Mouse (Mus musculus) T-helper 2 cell (primary cell): ENCODE measurements around the gene Hes1.
"Not testable (repeated sequence)": the region's sequence is repeated elsewhere in the genome, so short reads cannot be mapped to it uniquely, and the experiment has no call there.

Source experiments
- in situ Hi-C: fragments of 300-600 bp; cut with MboI, MseI; formaldehyde crosslinking; loops from one replicate; pipeline ENCODE4 v1.15.1; 2025; ENCODE audit warnings: high pct_unique_total_duplicates

The Hes1 gene

GRCm38 (mm10) chr16:30069950-30070770, 6.0 kb downstream of the Hes1 start:
- in situ Hi-C loops, result loop anchor here (5.0 kb wide), 1 partner anchor 48 kb away; no protein-coding TSS in a partner anchor

DNA sequence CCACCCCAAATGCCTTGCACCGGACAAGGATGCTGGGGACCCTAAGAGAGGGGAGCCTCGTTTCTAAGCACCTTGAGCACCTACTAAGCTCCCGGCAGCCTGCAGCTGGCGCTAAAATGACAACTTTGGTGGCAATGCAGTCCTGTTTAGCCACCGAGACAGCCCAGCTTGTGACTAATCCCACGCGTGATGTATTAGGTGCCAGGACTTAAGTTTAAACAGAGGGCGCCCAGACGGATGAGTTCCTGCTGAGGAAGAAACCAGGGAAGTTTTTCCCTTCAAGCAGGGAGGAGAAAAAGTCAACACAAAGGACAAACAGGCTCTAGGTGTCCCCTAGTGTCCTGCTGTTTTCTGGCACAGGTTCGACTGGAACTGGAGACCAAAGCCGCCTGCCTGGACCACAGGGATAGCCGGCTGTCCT, 6.6 kb downstream of the Hes1 start:
- in situ Hi-C loops, result no loop called here

- in situ Hi-C loops, result no loop called here
Measured at GRCm38 (mm10) chr16:30073317-30073716, 9.1 kb downstream of the Hes1 start.

- in situ Hi-C loops, result no loop called here
Measured at GRCm38 (mm10) chr16:30081498-30081897, 17.3 kb downstream of the Hes1 start.

DNA sequence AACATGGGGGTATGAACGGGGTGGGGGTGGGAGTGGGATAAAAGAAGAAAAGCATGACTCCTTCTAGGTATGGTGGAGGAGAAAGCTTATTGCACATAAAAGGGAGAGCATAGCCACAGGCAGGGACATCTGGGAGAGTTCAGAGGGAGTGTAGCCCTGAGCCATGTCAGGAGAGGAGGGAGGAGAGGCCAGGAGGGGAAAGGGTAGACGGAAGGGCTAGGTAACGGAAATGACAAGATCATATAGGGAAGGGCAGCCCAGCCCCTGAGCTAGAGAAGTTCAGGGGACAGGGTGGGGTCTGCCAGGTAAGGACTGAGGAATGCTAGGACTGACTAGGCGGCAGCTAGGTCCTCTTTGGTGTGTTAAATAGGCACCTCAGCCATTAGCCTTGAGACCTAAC, 17.8 kb downstream of the Hes1 start:
- in situ Hi-C loops, result no loop called here

- in situ Hi-C loops, result no loop called here
Measured at GRCm38 (mm10) chr16:30082965-30083364, 18.8 kb downstream of the Hes1 start.

DNA sequence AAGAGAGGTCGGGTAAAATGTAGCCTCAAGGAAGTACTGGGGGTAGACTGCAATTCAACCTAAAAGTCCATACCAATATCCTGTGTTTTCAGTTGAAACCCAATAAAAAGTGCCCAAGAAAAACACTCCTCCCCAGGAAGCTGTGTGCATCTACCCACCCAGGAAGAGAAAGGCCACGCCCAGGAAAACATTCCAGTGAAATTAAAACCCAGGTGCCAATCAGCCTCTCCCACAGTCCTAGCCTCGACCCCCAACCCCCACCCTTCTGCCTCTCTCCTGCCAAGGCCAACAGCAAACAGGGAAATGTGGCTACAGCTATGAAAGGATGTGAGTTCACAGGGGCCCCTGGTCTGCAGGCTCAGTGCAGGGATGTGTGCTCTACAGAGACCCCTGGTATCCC, 19.4 kb downstream of the Hes1 start:
- in situ Hi-C loops, result no loop called here

DNA sequence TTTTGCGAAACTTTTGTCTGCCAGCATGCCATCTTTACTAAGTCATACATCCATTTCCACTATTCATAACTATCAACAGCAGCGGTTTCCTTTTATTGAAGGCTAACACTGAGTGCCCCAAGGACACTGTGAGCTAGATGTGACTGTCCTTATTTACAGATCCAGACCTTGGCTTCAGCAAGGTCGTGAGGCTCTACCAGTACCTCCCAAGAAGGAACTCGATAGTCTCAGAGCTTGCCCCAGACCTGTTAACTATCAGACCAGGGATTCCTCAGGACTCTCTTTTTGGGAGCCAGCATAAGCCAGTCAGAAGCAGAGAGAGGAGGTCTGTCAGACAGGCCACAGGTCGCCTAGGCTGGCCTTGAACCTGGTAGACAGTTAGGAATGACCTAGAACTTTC, 24.5 kb downstream of the Hes1 start:
- in situ Hi-C loops, result no loop called here

- in situ Hi-C loops, result no loop called here
Measured at GRCm38 (mm10) chr16:30090200-30090865, 26.1 kb downstream of the Hes1 start.

DNA sequence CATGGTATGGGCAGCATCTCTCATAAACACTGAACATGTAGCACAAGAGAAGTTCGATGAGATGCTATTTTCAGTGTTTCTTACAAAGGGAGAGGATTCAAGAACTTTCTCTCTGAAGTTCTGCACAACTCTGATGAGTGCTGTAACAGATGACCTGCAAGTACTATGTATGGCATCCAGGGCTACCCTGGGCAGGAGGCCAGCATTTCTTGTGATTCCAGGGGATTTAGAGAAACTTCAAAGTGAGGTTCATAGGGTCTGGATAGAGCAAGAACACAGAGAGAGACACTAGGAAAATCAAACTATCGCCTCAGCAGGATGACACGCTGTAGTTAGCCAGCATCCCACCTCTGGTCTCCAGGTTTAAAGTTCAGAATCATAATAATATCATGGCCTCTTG, 31.9 kb downstream of the Hes1 start:
- in situ Hi-C loops, result no loop called here

- in situ Hi-C loops, result no loop called here
Measured at GRCm38 (mm10) chr16:30096475-30096874, 32.3 kb downstream of the Hes1 start.

DNA sequence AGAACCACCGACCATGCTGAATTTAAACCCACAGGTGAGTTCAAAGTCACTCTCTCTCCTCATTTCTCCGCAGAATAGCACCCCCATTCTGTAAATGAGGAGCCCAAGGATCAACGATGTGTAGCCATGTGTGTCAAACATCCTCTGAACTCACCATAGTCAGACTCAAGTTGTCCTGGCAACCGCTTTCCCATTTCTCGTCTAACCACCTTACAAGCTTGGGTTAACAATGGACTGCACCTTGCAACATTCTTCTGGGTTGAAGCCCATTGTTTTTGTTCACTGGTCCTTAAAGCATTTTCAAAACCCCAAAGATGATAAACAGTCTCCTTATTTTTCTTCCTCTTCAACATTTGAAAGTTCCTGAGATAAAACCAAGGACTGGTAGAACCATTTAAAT, 34.9 kb downstream of the Hes1 start:
- in situ Hi-C loops, result no loop called here

DNA sequence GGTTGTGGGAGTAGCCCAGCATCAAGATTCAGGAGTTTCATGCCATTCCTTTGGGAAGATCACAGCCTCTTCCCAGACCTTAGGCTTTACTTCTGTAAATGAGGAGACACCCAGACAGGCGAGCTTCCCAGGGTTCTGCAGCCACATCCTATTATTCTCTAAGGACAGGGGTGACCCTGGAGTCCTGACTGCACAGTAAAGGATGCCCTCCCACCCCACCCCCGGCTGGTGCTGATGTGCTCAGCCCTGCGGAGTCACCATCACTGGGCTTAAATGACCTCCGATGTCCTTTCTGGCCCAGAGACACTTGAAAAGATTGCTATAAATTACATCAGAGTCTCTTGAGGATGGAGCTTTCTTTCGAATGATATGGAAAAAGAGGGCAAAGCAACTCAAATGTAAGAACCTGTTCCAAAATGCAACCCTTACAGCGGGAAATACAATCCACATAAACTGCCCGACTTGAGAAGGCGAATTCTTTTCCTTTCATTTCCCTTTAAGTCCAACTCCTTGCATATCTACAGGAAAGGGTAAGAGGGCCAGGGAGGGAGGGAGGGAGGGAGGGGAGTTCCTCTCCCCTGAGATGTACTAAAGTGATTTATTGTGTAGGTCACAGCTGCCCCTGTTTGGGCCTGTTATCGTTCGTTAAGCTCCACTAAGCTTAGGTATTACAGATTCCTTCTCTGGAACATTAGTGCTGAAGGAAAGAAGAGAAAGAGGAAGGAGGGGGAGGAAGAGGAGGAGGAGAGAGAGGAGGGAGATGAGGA, 38.1 kb downstream of the Hes1 start:
- in situ Hi-C loops, result no loop called here

DNA sequence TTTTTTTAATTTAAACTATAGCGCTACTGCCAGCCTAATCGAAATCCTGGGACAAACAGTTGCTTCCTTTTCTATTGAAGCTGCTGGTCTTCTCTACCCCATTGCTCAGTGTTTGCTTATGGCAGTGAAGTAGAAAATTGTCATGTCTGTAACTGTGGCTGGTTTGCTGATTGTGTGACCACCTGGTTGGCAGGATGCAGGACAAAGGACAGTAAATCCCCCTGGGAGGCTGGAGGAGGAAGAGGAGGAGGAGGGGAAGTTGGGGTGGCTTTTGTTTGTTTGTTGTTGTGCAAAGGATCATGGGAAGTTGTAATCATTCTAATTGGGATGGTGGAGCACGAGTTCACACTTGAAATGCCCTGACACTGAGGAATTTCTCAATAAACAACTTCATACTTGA, 38.8 kb downstream of the Hes1 start:
- in situ Hi-C loops, result no loop called here

DNA sequence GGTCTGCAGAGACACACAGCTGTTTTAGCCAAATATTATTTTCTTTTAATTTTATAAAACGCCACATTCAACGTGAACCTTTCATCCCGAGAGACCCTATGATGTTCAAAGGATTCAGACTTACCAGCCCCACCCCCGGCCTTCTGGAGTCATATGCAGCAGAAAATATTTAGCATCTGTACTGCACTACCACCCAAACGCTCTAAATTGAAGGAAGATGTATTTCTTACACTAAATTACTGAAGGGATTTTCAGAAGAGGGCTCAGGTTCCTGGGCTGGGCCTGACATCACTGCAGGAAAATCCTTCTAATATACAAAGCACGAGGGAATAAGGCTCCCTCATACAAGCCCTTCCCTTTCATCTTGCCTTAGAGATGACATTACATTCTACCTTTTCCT, 39.3 kb downstream of the Hes1 start:
- in situ Hi-C loops, result no loop called here

DNA sequence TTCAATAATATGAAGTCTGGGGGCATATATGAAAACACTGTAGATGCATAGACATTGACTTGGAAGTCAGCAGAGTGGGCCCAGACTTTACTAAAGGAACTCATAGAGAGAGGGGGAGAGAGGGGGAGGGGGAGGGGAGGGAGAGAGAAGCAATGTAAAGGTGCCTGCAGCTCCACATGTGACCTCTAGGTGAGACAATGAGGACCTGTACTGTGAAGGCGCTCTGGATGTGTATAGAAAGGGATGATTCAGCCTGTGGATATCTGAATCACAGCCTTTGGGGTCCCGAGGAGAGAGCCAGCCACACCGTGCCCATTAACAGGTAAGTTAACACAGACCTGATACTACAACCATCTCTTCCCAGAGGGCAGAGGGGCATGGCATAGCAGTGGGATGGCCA, 40.2 kb downstream of the Hes1 start:
- in situ Hi-C loops, result no loop called here

- in situ Hi-C loops, result no loop called here
Measured at GRCm38 (mm10) chr16:30105476-30105875, 41.3 kb downstream of the Hes1 start.

GRCm38 (mm10) chr16:30108167-30108566, 44.0 kb downstream of the Hes1 start:
- in situ Hi-C loops, result not testable (repeated sequence)

- in situ Hi-C loops, result no loop called here
Measured at GRCm38 (mm10) chr16:30110466-30110865, 46.3 kb downstream of the Hes1 start.

DNA sequence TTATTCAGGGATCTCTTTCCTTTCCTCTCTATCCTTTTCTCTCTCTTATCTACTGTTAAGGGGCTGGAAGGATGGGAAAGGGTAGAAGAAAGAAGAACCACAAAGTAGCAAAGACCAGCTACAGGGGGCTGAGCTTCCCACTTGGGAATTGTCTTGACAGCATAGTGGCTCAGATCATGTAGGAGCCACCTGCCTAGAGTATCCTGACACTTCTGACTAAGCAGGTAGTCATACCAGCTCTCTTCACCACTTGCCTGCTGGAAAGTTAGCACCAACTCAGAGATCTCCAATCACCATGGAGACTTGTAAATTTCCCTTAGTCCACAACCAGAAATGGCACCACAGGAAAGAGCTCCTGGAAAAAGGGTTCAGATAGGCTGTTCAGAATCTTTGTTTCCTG, 46.9 kb downstream of the Hes1 start:
- in situ Hi-C loops, result no loop called here

GRCm38 (mm10) chr16:30111566-30111965, 47.4 kb downstream of the Hes1 start:
- in situ Hi-C loops, result no loop called here

DNA sequence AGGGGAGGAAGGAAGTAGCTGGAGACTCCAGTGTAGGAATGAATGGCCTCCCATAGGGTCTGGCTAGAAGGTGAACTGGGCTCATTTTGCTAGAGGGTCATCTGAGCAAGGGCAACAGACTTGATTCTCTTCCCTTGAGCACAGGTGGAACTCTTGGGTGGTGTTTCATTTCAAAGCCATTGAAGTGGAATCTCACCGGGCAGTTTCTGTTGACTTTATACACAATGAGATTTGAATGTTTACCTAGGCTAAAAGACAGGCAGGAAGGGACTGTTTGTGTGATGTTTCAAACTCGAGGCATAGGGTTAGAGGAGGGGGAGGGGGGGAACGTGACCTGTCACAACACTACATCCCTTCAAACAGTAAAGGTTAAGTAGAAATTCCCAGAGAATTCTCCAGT, 49.0 kb downstream of the Hes1 start:
- in situ Hi-C loops, result no loop called here
